Mouse (Mus musculus): ENCODE measurements around the gene Gpr183. TPM values are rescaled to one million over a fixed set of nuclear protein-coding genes. Genes with fewer than 3 reads are reported as not detected.

Gene Gpr183
- polyA plus RNA-seq (2017; shearing (Covaris generic)) = 252 TPM

DNA sequence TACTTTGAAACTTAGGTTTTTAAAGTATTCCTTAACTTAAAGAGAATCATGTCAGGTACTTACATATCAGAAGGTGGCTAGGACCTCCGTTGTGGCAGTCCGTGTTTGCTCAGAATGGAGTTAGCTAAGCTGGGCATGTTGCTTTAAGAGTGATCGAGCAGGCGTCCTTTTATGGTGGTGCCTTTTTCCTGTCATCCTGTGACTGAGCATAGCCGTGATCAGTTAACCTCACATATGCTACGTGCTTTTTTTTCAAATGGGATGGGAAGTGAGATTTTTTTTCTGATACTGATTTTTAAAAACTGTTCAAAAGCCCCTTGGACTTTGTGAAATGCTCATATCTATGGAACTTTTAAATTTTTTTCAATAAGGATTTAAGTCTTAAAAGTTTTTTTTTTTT lies at the start of gene Gpr183:
Gene Gpr183 (minus strand): TSS at position 206 of the 400 bp plus-strand sequence.

DNA sequence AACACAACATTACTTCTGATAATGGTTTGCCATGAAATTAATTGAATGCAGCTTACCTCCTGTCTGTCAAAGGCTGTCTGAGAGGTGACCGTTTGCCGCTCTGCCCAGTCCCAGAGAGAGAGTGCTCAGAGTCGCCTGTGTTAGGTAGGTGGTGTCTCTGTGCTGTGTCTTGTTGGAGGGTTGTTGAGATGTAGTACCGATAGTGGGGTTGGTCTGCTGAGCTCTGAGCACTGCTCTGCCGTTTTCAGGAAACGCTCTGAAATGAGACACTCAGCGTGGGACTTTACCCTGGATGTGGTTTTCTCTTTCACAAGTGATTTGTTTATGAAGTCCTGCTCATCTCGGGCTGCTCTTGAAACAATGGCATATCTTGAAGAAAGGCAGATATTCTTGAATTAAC lies 49.4 kb downstream of the Gpr183 start, which contains the start of gene Gpr18:
Gene Gpr18 (minus strand): TSS at position 161 of the 400 bp plus-strand sequence.

Other genes with a start within 250 kb of the Gpr183 start
- 9.7 TPM for gene Dock9, start 167.4 kb downstream of the Gpr183 start, polyA plus RNA-seq (2017; shearing (Covaris generic))
- gene Ubac2, start 86.6 kb downstream of the Gpr183 start, polyA plus RNA-seq (2017; shearing (Covaris generic)) = 198 TPM
- 268 TPM for gene Gpr18, start 49.4 kb downstream of the Gpr183 start, polyA plus RNA-seq (2017; shearing (Covaris generic))
- gene Timm8a2, start 69.5 kb upstream of the Gpr183 start, polyA plus RNA-seq (2017; shearing (Covaris generic)) = 0.39 TPM
- 143 TPM for gene Tm9sf2, start 141.8 kb upstream of the Gpr183 start, polyA plus RNA-seq (2017; shearing (Covaris generic))
- 16.5 TPM for gene Clybl, start 216.5 kb upstream of the Gpr183 start, polyA plus RNA-seq (2017; shearing (Covaris generic))

Data from naive thymus-derived CD4-positive, alpha-beta T cell, adult 5 months (primary cell).